Mouse (Mus musculus): ENCODE data around the gene Lbhd1.

DNA sequence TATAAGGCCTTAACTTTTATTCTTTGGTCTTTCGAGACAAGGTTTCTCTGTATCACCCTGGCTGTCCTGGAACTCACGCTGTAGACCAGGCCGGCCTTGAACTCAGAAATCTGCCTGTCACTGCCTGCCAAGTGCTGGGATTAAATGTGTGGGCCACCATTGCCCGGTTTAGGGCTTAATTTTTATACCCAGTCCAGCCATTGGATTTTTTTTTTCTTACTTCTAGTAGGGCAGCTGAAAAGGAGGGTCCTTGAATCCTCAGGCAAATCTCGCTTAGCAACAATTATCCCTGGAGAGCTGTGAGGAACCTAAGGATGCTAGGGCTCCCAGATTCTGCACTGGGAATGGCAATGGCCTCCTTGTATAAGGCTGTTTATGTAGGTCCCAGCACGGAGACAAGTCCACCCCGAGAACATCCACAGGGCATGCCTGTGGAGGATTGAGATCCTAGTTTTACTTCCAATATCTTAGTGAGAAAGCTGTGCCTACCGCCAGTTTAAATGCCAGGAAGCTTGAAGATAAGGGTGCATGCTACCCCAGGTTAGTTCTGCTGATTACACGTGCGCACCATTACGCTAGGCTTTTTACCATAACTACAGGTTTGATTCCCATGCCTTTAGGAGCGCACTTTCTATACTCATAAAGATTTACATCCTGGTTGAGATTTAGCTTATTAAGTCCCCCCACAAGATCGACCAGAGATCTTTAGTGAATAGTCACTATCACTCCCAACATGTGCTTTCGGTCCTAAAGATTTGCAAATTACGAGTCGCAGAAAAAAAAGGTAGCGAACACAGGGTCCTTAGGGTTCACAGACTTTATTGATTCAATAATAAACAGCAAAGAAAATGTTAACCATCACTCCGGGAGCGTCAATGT is 4.3 kb downstream of the Lbhd1 start:
- peak; percentile 43 for TF ChIP-seq POLR2A (IDR thresholded peaks at IDR 0.05; ENCODE audit: insufficient read depth, low read length)
- TF ChIP-seq CTCF (IDR thresholded peaks at IDR 0.05; ENCODE audit: low read depth, low read length), result no peak
